Mouse (Mus musculus): ENCODE measurements at regions not wholly inside any gene's neighbourhood (a gene's known extent, or its start where the extent isn't known, plus 50 kb on each side); places are given as distances from the start of the nearest gene placed in this dataset.

GRCm38 (mm10) chr9:43982359-43982889 lies 60.8 kb upstream of the Thy1 start:
- DNase-seq: no peak

- DNase-seq: no peak
Measured at GRCm38 (mm10) chr9:43983220-43983619, 60.0 kb upstream of the Thy1 start.

- DNase-seq: peak; percentile 89 to 91
Measured at GRCm38 (mm10) chr9:43984181-43985062, 58.8 kb upstream of the Thy1 start.

GRCm38 (mm10) chr9:43987957-43988356 lies 55.2 kb upstream of the Thy1 start:
- DNase-seq: no peak

GRCm38 (mm10) chr9:43988981-43989860 lies 54.0 kb upstream of the Thy1 start:
- no peak for DNase-seq

- DNase-seq: no peak
Measured at GRCm38 (mm10) chr9:43990124-43990523, 53.1 kb upstream of the Thy1 start.

- DNase-seq: no peak
Measured at GRCm38 (mm10) chr9:43993221-43993976, 49.8 kb upstream of the Thy1 start.
